Mouse (Mus musculus): ENCODE data around the gene Hsd17b1. TPM values are rescaled to one million over a fixed set of nuclear protein-coding genes. Genes with fewer than 3 reads are reported as not detected.

Gene Hsd17b1
- polyA plus RNA-seq, 1 experiment from 2014 or later, result 0.48 TPM

DNA sequence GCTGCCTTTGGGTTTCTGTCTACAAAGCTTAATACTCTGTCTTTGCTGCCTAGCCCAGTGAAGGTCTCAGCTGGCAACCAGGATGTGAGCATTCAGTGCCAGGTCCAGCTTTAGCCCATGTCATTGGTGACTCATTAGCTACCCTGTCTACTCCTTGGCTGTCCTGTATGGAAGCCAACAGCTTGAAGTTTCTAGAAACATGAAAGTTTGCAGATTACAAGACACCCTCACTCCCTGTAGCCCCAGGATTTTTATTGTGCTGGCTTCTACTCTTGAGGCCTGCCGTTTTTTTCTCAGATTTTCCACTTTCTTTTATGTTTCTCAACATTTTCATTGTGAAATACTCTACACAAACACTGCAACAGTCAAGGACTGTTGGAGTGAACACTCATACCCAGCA, 11.7 kb downstream of the Hsd17b1 start:
- Histone ChIP-seq H3K9ac (no peak overlapping the region), H3K27ac (replicated peaks) (no peak overlapping the region), H3K27me3 (no peaks in the 10 kb centered on the region), H3K9me3 (no peaks in the 10 kb centered on the region), H3K4me2 (no peak overlapping the region), H3K4me3 (no peak overlapping the region), H3K4me1 (replicated peaks) (peaks cover 42% of the 10 kb centered on the region), H3K36me3 (peaks cover 52% of the 10 kb centered on the region)
- 90% methylated on average over 1 of the region's 1 CpGs for WGBS
- no peak for ATAC-seq (ENCODE audit: low FRiP score, low read depth)

GRCm38 (mm10) chr11:101094930-101095313, 16.7 kb downstream of the Hsd17b1 start:
- H3K27me3 ChIP-seq, result no peaks in the 10 kb centered on the region
- peaks cover 21% of the 10 kb centered on the region for H3K4me1 ChIP-seq (replicated peaks)
- H3K4me2 ChIP-seq, result peak overlapping the region; percentile 85
- peak overlapping the region; percentile 69 for H3K9ac ChIP-seq
- peak overlapping the region; percentile 70 for H3K4me3 ChIP-seq
- peaks cover 70% of the 10 kb centered on the region for H3K36me3 ChIP-seq
- ATAC-seq (ENCODE audit: low FRiP score, low read depth), result no peak
- 1% methylated on average over 18 of the region's 18 CpGs for WGBS
- H3K9me3 ChIP-seq, result no peaks in the 10 kb centered on the region
- peak overlapping the region; percentile 91; the same call in 1 of the 2 replicates for H3K27ac ChIP-seq (replicated peaks)

DNA sequence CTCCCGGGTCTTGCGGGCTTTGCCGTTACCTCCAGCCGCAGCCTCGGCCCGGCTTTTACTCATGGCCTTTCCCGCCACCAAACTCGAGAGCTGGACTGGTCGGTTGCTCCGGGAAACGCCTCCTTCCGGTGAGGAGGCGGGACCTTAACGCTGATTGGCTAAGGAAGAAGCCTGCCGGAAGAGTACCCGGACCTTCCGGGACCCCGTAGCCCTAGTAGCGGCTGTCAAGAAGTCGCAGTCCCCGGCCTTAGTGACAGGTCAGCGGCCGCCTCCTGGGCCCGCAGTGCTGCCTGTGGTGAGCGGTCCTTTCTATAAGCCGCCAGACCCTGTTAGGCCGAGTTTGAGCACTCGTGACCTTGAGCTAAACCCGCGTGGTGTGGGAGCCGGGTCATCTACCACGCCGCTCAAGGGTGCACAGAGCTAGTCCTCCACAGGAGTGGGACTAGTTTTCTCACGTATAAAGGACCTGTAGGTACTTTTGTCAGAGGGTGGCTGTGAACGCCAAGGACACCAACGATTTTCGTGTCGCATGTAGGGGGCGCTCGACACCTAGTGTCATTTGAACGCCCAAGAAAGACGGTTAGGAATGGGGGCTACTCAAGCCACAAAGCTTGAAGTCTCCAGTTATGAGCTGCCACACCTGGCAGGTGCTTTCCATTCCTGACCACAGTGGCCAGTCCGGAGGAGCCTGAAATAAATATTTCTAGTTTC, 17.3 kb downstream of the Hsd17b1 start, which contains the start of gene Psmc3ip:
Psmc3ip (minus strand) TSS at position 123 of the 711 bp plus-strand sequence.
- Histone ChIP-seq H3K27me3 (no peaks in the 10 kb centered on the region), H3K9ac (peak within 1 kb of the TSS; percentile 69), H3K4me3 (peak within 1 kb of the TSS; percentile 70), H3K36me3 (peaks cover 70% of the 10 kb centered on the region), H3K4me1 (replicated peaks) (peaks cover 21% of the 10 kb centered on the region), H3K9me3 (no peaks in the 10 kb centered on the region), H3K27ac (replicated peaks) (peak within 1 kb of the TSS; percentile 91), H3K4me2 (peak within 1 kb of the TSS; percentile 85)
- ATAC-seq (ENCODE audit: low FRiP score, low read depth), result peak; percentile 96
- WGBS, result under 1% methylated on average over 43 of the region's 43 CpGs

DNA sequence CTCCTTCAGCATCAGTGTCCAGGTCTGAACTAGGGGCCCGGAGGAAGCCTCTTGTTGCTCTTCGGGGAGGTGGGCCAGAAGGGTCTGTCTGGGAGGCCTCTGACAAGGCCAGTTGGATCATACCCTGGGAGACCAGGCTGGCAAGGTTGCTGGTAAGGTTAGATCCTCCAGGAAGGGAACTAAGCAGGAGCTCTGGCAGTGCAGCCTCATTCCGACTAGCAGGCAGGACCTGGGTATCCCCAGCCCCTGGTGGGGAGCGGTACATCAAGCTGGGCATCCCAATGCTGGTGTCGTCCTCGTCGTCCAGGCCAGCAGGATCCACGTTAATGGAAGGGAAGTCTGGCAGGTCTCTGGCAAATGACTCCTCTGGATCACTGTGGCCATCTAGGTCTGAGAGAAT, 20.0 kb downstream of the Hsd17b1 start:
- Histone ChIP-seq H3K4me2 (no peak overlapping the region), H3K4me3 (no peak overlapping the region), H3K36me3 (peaks cover 61% of the 10 kb centered on the region), H3K27ac (replicated peaks) (no peak overlapping the region), H3K9me3 (no peaks in the 10 kb centered on the region), H3K4me1 (replicated peaks) (peaks cover 21% of the 10 kb centered on the region), H3K9ac (no peak overlapping the region), H3K27me3 (no peaks in the 10 kb centered on the region)
- 90% methylated on average over 8 of the region's 8 CpGs for WGBS
- no peak for ATAC-seq (ENCODE audit: low FRiP score, low read depth)

GRCm38 (mm10) chr11:101103011-101103410, 24.8 kb downstream of the Hsd17b1 start:
- 94% methylated on average over 5 of the region's 5 CpGs for WGBS
- Histone ChIP-seq H3K27ac (replicated peaks) (no peak overlapping the region), H3K4me2 (no peak overlapping the region), H3K27me3 (no peaks in the 10 kb centered on the region), H3K36me3 (peaks cover 58% of the 10 kb centered on the region), H3K4me1 (replicated peaks) (no peaks in the 10 kb centered on the region), H3K9me3 (no peaks in the 10 kb centered on the region), H3K4me3 (no peak overlapping the region), H3K9ac (no peak overlapping the region)
- no peak for ATAC-seq (ENCODE audit: low FRiP score, low read depth)

- 64% methylated on average over 4 of the region's 4 CpGs for WGBS
- no peak overlapping the region for H3K9ac ChIP-seq
- H3K4me2 ChIP-seq, result no peak overlapping the region
- ATAC-seq (ENCODE audit: low FRiP score, low read depth), result no peak
- H3K27ac ChIP-seq (replicated peaks), result no peak overlapping the region
- H3K4me3 ChIP-seq, result no peak overlapping the region
- H3K9me3 ChIP-seq, result no peaks in the 10 kb centered on the region
- H3K4me1 ChIP-seq (replicated peaks), result peaks cover under 1% of the 10 kb centered on the region; the same call in 1 of the 2 replicates
- no peaks in the 10 kb centered on the region for H3K27me3 ChIP-seq
- H3K36me3 ChIP-seq, result 0 out of 2 replicates have a peak, but pooled peaks cover 9% of the 10 kb centered on the region
Observed at GRCm38 (mm10) chr11:101109351-101109750, 31.1 kb downstream of the Hsd17b1 start.

DNA sequence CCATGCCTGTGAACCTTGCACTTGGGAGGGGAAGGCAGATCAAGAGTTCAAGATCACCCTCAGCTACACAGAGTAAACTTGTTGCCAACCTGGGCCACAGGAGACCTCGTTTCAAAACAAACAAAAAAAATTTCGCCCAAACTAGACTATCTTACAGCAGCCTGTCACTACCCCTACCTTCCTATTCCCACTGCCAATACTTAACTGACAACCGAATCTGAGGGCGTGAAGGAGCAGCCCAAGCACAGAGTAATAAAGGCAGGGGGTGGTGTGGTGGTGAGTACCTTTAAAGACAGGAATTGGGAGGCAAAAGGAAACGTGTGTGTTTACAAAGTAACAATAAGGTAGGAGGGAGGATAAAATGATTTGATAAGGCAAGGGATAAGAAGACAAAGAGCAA, 32.5 kb downstream of the Hsd17b1 start:
- Histone ChIP-seq H3K4me2 (no peak overlapping the region), H3K27me3 (no peaks in the 10 kb centered on the region), H3K27ac (replicated peaks) (no peak overlapping the region), H3K4me3 (no peak overlapping the region), H3K4me1 (replicated peaks) (peaks cover 12% of the 10 kb centered on the region), H3K36me3 (no peaks in the 10 kb centered on the region), H3K9ac (no peak overlapping the region), H3K9me3 (no peaks in the 10 kb centered on the region)
- WGBS, result 73% methylated on average over 5 of the region's 5 CpGs
- ATAC-seq (ENCODE audit: low FRiP score, low read depth), result no peak

- H3K9ac ChIP-seq, result no peak overlapping the region
- H3K4me1 ChIP-seq (replicated peaks), result peaks cover 17% of the 10 kb centered on the region
- H3K27ac ChIP-seq (replicated peaks), result no peak overlapping the region
- H3K4me2 ChIP-seq, result no peak overlapping the region
- H3K36me3 ChIP-seq, result no peaks in the 10 kb centered on the region
- H3K4me3 ChIP-seq, result no peak overlapping the region
- no peaks in the 10 kb centered on the region for H3K27me3 ChIP-seq
- no peaks in the 10 kb centered on the region for H3K9me3 ChIP-seq
- WGBS, result 92% methylated on average over 4 of the region's 4 CpGs
- ATAC-seq (ENCODE audit: low FRiP score, low read depth), result no peak
Observed at GRCm38 (mm10) chr11:101111178-101111577, 33.0 kb downstream of the Hsd17b1 start.

- Histone ChIP-seq H3K27me3 (no peaks in the 10 kb centered on the region), H3K4me3 (no peak overlapping the region), H3K4me1 (replicated peaks) (peaks cover 20% of the 10 kb centered on the region), H3K9me3 (no peaks in the 10 kb centered on the region), H3K36me3 (no peaks in the 10 kb centered on the region), H3K27ac (replicated peaks) (no peak overlapping the region), H3K4me2 (no peak overlapping the region), H3K9ac (no peak overlapping the region)
- 88% methylated on average over 3 of the region's 3 CpGs for WGBS
- no peak for ATAC-seq (ENCODE audit: low FRiP score, low read depth)
Observed at GRCm38 (mm10) chr11:101112186-101112585, 34.0 kb downstream of the Hsd17b1 start.

- no peaks in the 10 kb centered on the region for H3K36me3 ChIP-seq
- WGBS, result 37% methylated on average over 2 of the region's 2 CpGs
- no peaks in the 10 kb centered on the region for H3K27me3 ChIP-seq
- peaks cover 36% of the 10 kb centered on the region for H3K4me1 ChIP-seq (replicated peaks)
- H3K9ac ChIP-seq, result no peak overlapping the region
- H3K4me2 ChIP-seq, result no peak overlapping the region
- no peaks in the 10 kb centered on the region for H3K9me3 ChIP-seq
- H3K4me3 ChIP-seq, result no peak overlapping the region
- no peak for ATAC-seq (ENCODE audit: low FRiP score, low read depth)
- 0 out of 2 replicates have a peak overlapping the region, but pooled peaks have one; percentile 3 for H3K27ac ChIP-seq (replicated peaks)
Observed at GRCm38 (mm10) chr11:101115564-101115963, 37.4 kb downstream of the Hsd17b1 start.

DNA sequence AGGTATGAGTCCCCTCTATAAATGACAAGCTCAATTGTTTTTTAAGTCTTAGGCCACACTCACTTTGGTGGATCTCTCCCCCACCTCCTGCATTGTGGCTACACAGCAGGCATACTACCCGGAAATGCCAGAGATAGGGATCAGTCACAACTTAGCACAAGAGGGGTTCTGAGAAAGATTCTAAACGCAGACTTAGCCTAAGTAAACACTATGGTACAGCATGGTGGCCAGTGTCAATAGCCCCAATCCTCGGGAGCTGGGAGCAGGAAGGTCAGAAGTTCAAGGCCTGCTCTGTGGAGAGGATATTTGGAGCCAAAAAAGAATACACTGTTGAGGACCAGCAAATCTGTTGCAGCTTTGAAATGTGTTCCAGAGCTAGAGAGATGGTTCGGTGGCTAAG, 39.9 kb downstream of the Hsd17b1 start:
- no peak for ATAC-seq (ENCODE audit: low FRiP score, low read depth)
- no peak overlapping the region for H3K27ac ChIP-seq (replicated peaks)
- H3K9ac ChIP-seq, result 0 out of 2 replicates have a peak overlapping the region, but pooled peaks have one; percentile 97
- WGBS, result 53% methylated on average over 4 of the region's 4 CpGs
- H3K9me3 ChIP-seq, result no peaks in the 10 kb centered on the region
- H3K27me3 ChIP-seq, result no peaks in the 10 kb centered on the region
- peak overlapping the region; percentile 94 for H3K4me2 ChIP-seq
- H3K4me1 ChIP-seq (replicated peaks), result peaks cover 46% of the 10 kb centered on the region
- no peaks in the 10 kb centered on the region for H3K36me3 ChIP-seq
- H3K4me3 ChIP-seq, result peak overlapping the region; percentile 89

GRCm38 (mm10) chr11:101119131-101119760, 41.0 kb downstream of the Hsd17b1 start:
- under 1% methylated on average over 39 of the region's 39 CpGs for WGBS
- Histone ChIP-seq H3K27ac (replicated peaks) (peak overlapping the region; percentile 91), H3K9me3 (no peaks in the 10 kb centered on the region), H3K4me3 (peak overlapping the region; percentile 89), H3K27me3 (no peaks in the 10 kb centered on the region), H3K4me2 (peak overlapping the region; percentile 94), H3K36me3 (peaks cover 5% of the 10 kb centered on the region; the same call in 1 of the 2 replicates), H3K9ac (peak overlapping the region; percentile 97), H3K4me1 (replicated peaks) (peaks cover 46% of the 10 kb centered on the region)
- no peak; the same call in 1 of the 2 replicates for ATAC-seq (ENCODE audit: low FRiP score, low read depth)
